In genomic region chr16:87657291-87657690, GRCm38 (mm10) we compare ENCODE assay signal across 17 mouse cellular contexts.
"Had no signal": no experiment of that assay in that cellular context is flagged by ENCODE, and none has a peak within 500 bp of the region (broad histone marks: within the 10 kb centered on the region; RNA-seq: fewer than 3 reads in every experiment).

No protein-coding gene starts in this region.

- ATAC-seq: midbrain, embryonic 13.5 days; midbrain, embryonic 15.5 days had no signal

- H3K4me2 ChIP-seq: lung, embryonic 14.5 days; midbrain, embryonic 11.5 days; midbrain, embryonic 13.5 days; midbrain, embryonic 15.5 days; neural tube, embryonic 13.5 days; neural tube, embryonic 15.5 days had no signal

- H3K27ac ChIP-seq: macrophage; midbrain, embryonic 13.5 days; midbrain, embryonic 15.5 days; neural tube, embryonic 13.5 days; neural tube, embryonic 15.5 days had no signal

- H3K9ac ChIP-seq: lung, embryonic 14.5 days; midbrain, embryonic 13.5 days; midbrain, embryonic 15.5 days; neural tube, embryonic 13.5 days; neural tube, embryonic 15.5 days had no signal

- DNase-seq: lung, adult 18-20 months; lung, embryonic 14.5 days; lung, postnatal 14 days; lung, postnatal 36 days; retina, postnatal 1 day; right cerebral cortex, adult 18-20 months; right cerebral cortex, postnatal 25 days; right cerebral cortex, postnatal 4 days; spleen, adult 18-20 months; thymus, postnatal 4 days had no signal

- H3K27me3 ChIP-seq: megakaryocyte, embryonic 14.5 days; midbrain, embryonic 13.5 days; midbrain, embryonic 15.5 days; neural tube, embryonic 13.5 days; neural tube, embryonic 15.5 days had no signal

- H3K36me3 ChIP-seq: midbrain, embryonic 13.5 days; midbrain, embryonic 15.5 days; neural tube, embryonic 13.5 days; neural tube, embryonic 15.5 days had no signal

- H3K4me3 ChIP-seq: megakaryocyte, embryonic 14.5 days; midbrain, embryonic 13.5 days; midbrain, embryonic 15.5 days; neural tube, embryonic 13.5 days; neural tube, embryonic 15.5 days had no signal

- H3K4me1 ChIP-seq: midbrain, embryonic 15.5 days; neural tube, embryonic 13.5 days; neural tube, embryonic 15.5 days had no signal

- H3K9me3 ChIP-seq: megakaryocyte, embryonic 14.5 days; midbrain, embryonic 13.5 days; midbrain, embryonic 15.5 days; neural tube, embryonic 13.5 days; neural tube, embryonic 15.5 days had no signal
